Comparison of ENCODE assay signal across 16 mouse cellular contexts in the genomic region with DNA sequence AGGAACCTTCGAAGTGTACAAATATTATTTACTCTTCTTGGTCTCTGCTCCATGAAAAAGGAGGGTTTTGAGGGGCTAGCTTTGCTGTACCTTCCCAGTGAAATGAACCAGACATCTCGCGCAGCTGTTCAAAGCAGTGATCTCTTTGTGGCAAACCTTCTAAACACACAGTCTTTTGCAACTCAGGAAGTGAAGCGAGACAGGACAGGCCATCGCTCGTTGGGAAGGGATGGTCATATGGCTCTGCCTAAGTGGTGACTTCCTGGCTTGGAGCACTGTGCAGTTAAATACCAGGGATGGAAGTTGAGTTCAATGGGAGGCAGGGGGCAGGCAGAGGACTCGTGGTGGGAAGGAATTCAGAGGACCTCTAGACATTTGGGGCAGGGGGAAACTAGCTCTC.
"Had no signal": no experiment of that assay in that cellular context is flagged by ENCODE, and none has a peak within 500 bp of the region (broad histone marks: within the 10 kb centered on the region; RNA-seq: fewer than 3 reads in every experiment).

No protein-coding gene starts in this region.

- H3K9me3 ChIP-seq: kidney, embryonic 15.5 days; limb, embryonic 12.5 days; liver, embryonic 15.5 days; midbrain, embryonic 10.5 days; neural tube, embryonic 15.5 days had no signal

- H3K4me2 ChIP-seq: kidney, embryonic 15.5 days; limb, embryonic 12.5 days; liver, embryonic 15.5 days; neural tube, embryonic 15.5 days had no signal

- H3K27me3 ChIP-seq: kidney, embryonic 15.5 days; limb, embryonic 12.5 days; neural tube, embryonic 15.5 days had no signal

- H3K36me3 ChIP-seq: kidney, embryonic 15.5 days; limb, embryonic 12.5 days; liver, embryonic 15.5 days; midbrain, embryonic 10.5 days; neural tube, embryonic 15.5 days had no signal

- H3K4me1 ChIP-seq: limb, embryonic 12.5 days; neural tube, embryonic 15.5 days had no signal

- H3K4me3 ChIP-seq: kidney, embryonic 15.5 days; limb, embryonic 12.5 days; liver, embryonic 15.5 days; midbrain, embryonic 10.5 days; myocyte; neural tube, embryonic 15.5 days had no signal

- ATAC-seq: inflammation-experienced regulatory T-cells, adult 6 months; lung, postnatal 0 days had no signal

- H3K27ac ChIP-seq: kidney, embryonic 15.5 days; limb, embryonic 12.5 days; liver, embryonic 15.5 days; midbrain, embryonic 10.5 days; neural tube, embryonic 15.5 days had no signal

- DNase-seq: kidney, adult 2 months; kidney, postnatal 14 days; liver; lung, adult 2 months; lung, postnatal 36 days; midbrain, embryonic 14.5 days; spleen, adult 18-20 months; thymus, postnatal 36 days had no signal

- H3K9ac ChIP-seq: kidney, embryonic 15.5 days; limb, embryonic 12.5 days; liver, embryonic 15.5 days; neural tube, embryonic 15.5 days had no signal
